Mouse (Mus musculus) kidney, embryonic 14.5 days (tissue): ENCODE data around the gene Ptges3. TPM values are rescaled to one million over a fixed set of nuclear protein-coding genes. Genes with fewer than 3 reads are reported as not detected.
A peak's percentile ranks its signal among the peaks of the same experiment; 100 is the strongest.
"Not testable (repeated sequence)": the region's sequence is repeated elsewhere in the genome, so short reads cannot be mapped to it uniquely, and the experiment has no call there.

Source experiments
- ATAC-seq: fragments of 200-750 bp; cut with Nextera tagmentation; 2 replicates; pipeline ENCODE4 v1.8.0; 2017; ENCODE audit warnings: moderate number of reproducible peaks, mild to moderate bottlenecking, moderate TSS enrichment, moderate library complexity; ENCODE audit not compliant: low FRiP score, low TSS enrichment
- H3K27ac ChIP-seq: fragments of 300-500 bp; sonication (generic); 2 replicates; pipeline ENCODE4 v1.5.1; 2014; ENCODE audit warnings: low read depth, mild to moderate bottlenecking, low read length, moderate library complexity, mixed read lengths
- H3K27me3 ChIP-seq: fragments of 300-500 bp; sonication (generic); 2 replicates; pipeline ENCODE4 v1.6.1; 2014; ENCODE audit warnings: mild to moderate bottlenecking, low read length; ENCODE audit not compliant: control insufficient read depth, insufficient read depth
- H3K36me3 ChIP-seq: fragments of 300-500 bp; sonication (generic); 2 replicates; pipeline ENCODE4 v1.6.1; 2014; ENCODE audit warnings: low read length, mixed read lengths; ENCODE audit not compliant: control insufficient read depth, insufficient read depth
- H3K4me1 ChIP-seq: fragments of 300-500 bp; sonication (generic); 2 replicates; pipeline ENCODE4 v1.6.1; 2014; ENCODE audit warnings: low read length, mixed read lengths; ENCODE audit not compliant: control insufficient read depth, insufficient read depth
- H3K4me2 ChIP-seq: fragments of 300-500 bp; sonication (generic); replicated peaks from 2 replicates; pipeline ENCODE4 v1.6.1; 2014; ENCODE audit warnings: low read depth, mild to moderate bottlenecking, low read length
- H3K4me3 ChIP-seq: fragments of 300-500 bp; sonication (generic); 2 replicates; pipeline ENCODE4 v1.5.1; 2014; ENCODE audit warnings: mild to moderate bottlenecking, low read length
- H3K9ac ChIP-seq: fragments of 300-500 bp; sonication (generic); 2 replicates; pipeline ENCODE4 v1.6.1; 2014; ENCODE audit warnings: low read depth, mild to moderate bottlenecking, low read length, moderate library complexity
- H3K9me3 ChIP-seq: fragments of 300-500 bp; sonication (generic); 2 replicates; pipeline ENCODE4 v1.6.1; 2016; ENCODE audit warnings: low read length; ENCODE audit not compliant: control insufficient read depth
- WGBS: fragments of 180-500 bp; shearing (Covaris S2); extraction: QIAGEN DNeasy Blood & Tissue Kit; methylation state at CpG from one replicate; pipeline ENCODE4 v1.1.7; 2014; 5-methylcytosine and 5-hydroxymethylcytosine counted together
- polyA plus RNA-seq: library from polyadenylated mRNA; unstranded; fragments of >200 nt; fragmentation: Nextera tagmentation; extraction: Ambion mirVana; gene quantifications from 2 replicates; pipeline ENCODE4 v1.2.1, GENCODE M21; 2014

The Ptges3 gene
- polyA plus RNA-seq, 1 experiment from 2014 or later: 566 TPM

GRCm38 (mm10) chr10:128050355-128050754 lies 8.4 kb upstream of the Ptges3 start:
- H3K9me3 ChIP-seq: no peaks in the 10 kb centered on the region
- H3K27ac ChIP-seq: no peak overlapping the region
- H3K4me1 ChIP-seq: no peaks in the 10 kb centered on the region
- H3K4me2 ChIP-seq: no peak overlapping the region
- peaks cover 61% of the 10 kb centered on the region for H3K36me3 ChIP-seq
- WGBS: 86% methylated on average over 2 of the region's 2 CpGs
- H3K27me3 ChIP-seq: no peaks in the 10 kb centered on the region
- no peak overlapping the region for H3K4me3 ChIP-seq
- ATAC-seq: no peak
- H3K9ac ChIP-seq: no peak overlapping the region

GRCm38 (mm10) chr10:128051589-128051988 lies 7.2 kb upstream of the Ptges3 start:
- ATAC-seq: no peak
- Histone ChIP-seq H3K9me3 (no peaks in the 10 kb centered on the region), H3K27ac (no peak overlapping the region), H3K36me3 (peaks cover 49% of the 10 kb centered on the region), H3K9ac (no peak overlapping the region), H3K4me1 (no peaks in the 10 kb centered on the region), H3K4me3 (no peak overlapping the region), H3K27me3 (no peaks in the 10 kb centered on the region), H3K4me2 (no peak overlapping the region)
- 95% methylated on average over 5 of the region's 5 CpGs for WGBS

- not testable (repeated sequence) for H3K4me1 ChIP-seq, H3K4me2 ChIP-seq, H3K9ac ChIP-seq, H3K4me3 ChIP-seq, H3K27ac ChIP-seq, H3K27me3 ChIP-seq, H3K9me3 ChIP-seq, ATAC-seq
- 89% methylated on average over 1 of the region's 2 CpGs for WGBS
- peaks cover 44% of the 10 kb centered on the region for H3K36me3 ChIP-seq
These were observed 6.6 kb upstream of the Ptges3 start for GRCm38 (mm10) chr10:128052136-128052535.

GRCm38 (mm10) chr10:128053001-128053400 lies 5.8 kb upstream of the Ptges3 start:
- Histone ChIP-seq H3K4me2 (no peak overlapping the region), H3K27me3 (no peaks in the 10 kb centered on the region), H3K36me3 (peaks cover 37% of the 10 kb centered on the region), H3K4me3 (no peak overlapping the region), H3K9me3 (no peaks in the 10 kb centered on the region), H3K4me1 (peaks cover 5% of the 10 kb centered on the region; the same call in 1 of the 2 replicates), H3K9ac (no peak overlapping the region), H3K27ac (no peak overlapping the region)
- 93% methylated on average over 8 of the region's 8 CpGs for WGBS
- no peak for ATAC-seq

GRCm38 (mm10) chr10:128058184-128058583 lies 570 bp upstream of the Ptges3 start:
- Histone ChIP-seq H3K27ac (peak overlapping the region; percentile 93), H3K36me3 (peaks cover 5% of the 10 kb centered on the region; the same call in 1 of the 2 replicates), H3K9me3 (no peaks in the 10 kb centered on the region), H3K4me3 (peak overlapping the region; percentile 98), H3K27me3 (no peaks in the 10 kb centered on the region), H3K4me1 (peaks cover 6% of the 10 kb centered on the region; the same call in 1 of the 2 replicates), H3K4me2 (peak overlapping the region; percentile 53), H3K9ac (peak overlapping the region; percentile 89)
- 0 out of 2 replicates have a peak, but pooled peaks have one; percentile 2 for ATAC-seq
- WGBS: 2% methylated on average over 18 of the region's 18 CpGs

GRCm38 (mm10) chr10:128059207-128059981 lies 640 bp downstream of the Ptges3 start:
- Histone ChIP-seq H3K4me1 (peaks cover 6% of the 10 kb centered on the region; the same call in 1 of the 2 replicates), H3K4me3 (peak overlapping the region; percentile 98), H3K9ac (peak overlapping the region; percentile 89), H3K27ac (peak overlapping the region; percentile 93), H3K9me3 (no peaks in the 10 kb centered on the region), H3K27me3 (no peaks in the 10 kb centered on the region), H3K36me3 (peaks cover 10% of the 10 kb centered on the region; the same call in 1 of the 2 replicates), H3K4me2 (peak overlapping the region; percentile 53)
- ATAC-seq: peak; percentile 25
- WGBS: under 1% methylated on average over 58 of the region's 62 CpGs

- no peaks in the 10 kb centered on the region for H3K27me3 ChIP-seq
- H3K4me2 ChIP-seq: peak overlapping the region; percentile 53
- no peaks in the 10 kb centered on the region for H3K9me3 ChIP-seq
- no peak for ATAC-seq
- H3K4me3 ChIP-seq: peak overlapping the region; percentile 98; the same call in 1 of the 2 replicates
- peaks cover 6% of the 10 kb centered on the region; the same call in 1 of the 2 replicates for H3K4me1 ChIP-seq
- WGBS: 82% methylated on average over 5 of the region's 5 CpGs
- no peak overlapping the region; the same call in 1 of the 2 replicates for H3K9ac ChIP-seq
- H3K36me3 ChIP-seq: peaks cover 10% of the 10 kb centered on the region; the same call in 1 of the 2 replicates
- H3K27ac ChIP-seq: no peak overlapping the region
These were observed 2.4 kb downstream of the Ptges3 start for GRCm38 (mm10) chr10:128061109-128061508.

- Histone ChIP-seq H3K36me3 (peaks cover 10% of the 10 kb centered on the region; the same call in 1 of the 2 replicates), H3K27me3 (no peaks in the 10 kb centered on the region), H3K4me2 (no peak overlapping the region), H3K4me3 (no peak overlapping the region), H3K9me3 (no peaks in the 10 kb centered on the region), H3K9ac (no peak overlapping the region), H3K27ac (no peak overlapping the region), H3K4me1 (peaks cover 6% of the 10 kb centered on the region; the same call in 1 of the 2 replicates)
- 95% methylated on average over 6 of the region's 6 CpGs for WGBS
- ATAC-seq: no peak
These were observed 3.7 kb downstream of the Ptges3 start for GRCm38 (mm10) chr10:128062221-128062989.
